ENCODE assay signal across 9 mouse cellular contexts in genomic region chr15:40169705-40170104, GRCm38 (mm10). TPM values are rescaled to one million over a fixed set of nuclear protein-coding genes. Genes with fewer than 3 reads are reported as not detected.
DNase-seq lines count a peak whose midpoint lies in the region; ATAC-seq and TF ChIP-seq lines count a peak whose summit lies in the region.
"Had no signal": no experiment of that assay in that cellular context is flagged by ENCODE, and none has a peak within 500 bp of the region (broad histone marks: within the 10 kb centered on the region; RNA-seq: fewer than 3 reads in every experiment).

No protein-coding gene starts in this region.

- DNase-seq in heart, adult 2 months, result no peak
- no peak for DNase-seq in ovary, postnatal 36 days (ENCODE audit: low spot score)
- no peak for DNase-seq in left cerebral cortex, adult 11 months (ENCODE audit: low spot score)
- no peak for DNase-seq in right cerebral cortex, postnatal 14 days

- H3K9ac ChIP-seq in heart, embryonic 16.5 days (ENCODE audit: low read length), result no peak overlapping the region
- no peak overlapping the region for H3K9ac ChIP-seq in heart, adult 2 months (ENCODE audit: low read depth, low read length)
- H3K9ac ChIP-seq in forebrain, embryonic 13.5 days, result no peak overlapping the region
- no peak overlapping the region for H3K9ac ChIP-seq in midbrain, embryonic 16.5 days (ENCODE audit: low read depth, low read length)

- TF ChIP-seq EP300 in heart, adult 2 months (IDR thresholded peaks at IDR 0.05; ENCODE audit: insufficient read depth, low read depth, low read length), result no peak

- no peaks in the 10 kb centered on the region for H3K9me3 ChIP-seq in heart, embryonic 16.5 days (replicated peaks; ENCODE audit: control insufficient read depth, low read length)
- no peaks in the 10 kb centered on the region for H3K9me3 ChIP-seq in forebrain, embryonic 13.5 days (replicated peaks)
- H3K9me3 ChIP-seq in midbrain, embryonic 16.5 days (replicated peaks; ENCODE audit: control insufficient read depth, low read length, poor library complexity, severe bottlenecking), result no peaks in the 10 kb centered on the region

- H3K27ac ChIP-seq in heart, embryonic 16.5 days (ENCODE audit: low read length), result no peak overlapping the region
- H3K27ac ChIP-seq in heart, adult 2 months, result no peak overlapping the region
- H3K27ac ChIP-seq in brown adipose tissue, adult 24 weeks (replicated peaks; ENCODE audit: low read depth, low read length), result no peak overlapping the region
- no peak overlapping the region for H3K27ac ChIP-seq in forebrain, embryonic 13.5 days
- H3K27ac ChIP-seq in midbrain, embryonic 16.5 days (ENCODE audit: low read length), result no peak overlapping the region

- WGBS in heart, embryonic 16.5 days, result 59% methylated on average over 13 of the region's 13 CpGs
- 50% methylated on average over 13 of the region's 13 CpGs for WGBS in heart, adult 2 months
- 32% methylated on average over 13 of the region's 13 CpGs for WGBS in forebrain, embryonic 13.5 days
- 20% methylated on average over 13 of the region's 13 CpGs for WGBS in midbrain, embryonic 16.5 days

- 0 out of 2 replicates have a peak, but pooled peaks have one; percentile 18 for ATAC-seq in heart, embryonic 16.5 days (replicated peaks; ENCODE audit: extremely low read depth, insufficient read depth, low FRiP score)
- ATAC-seq in forebrain, embryonic 13.5 days, result peak; percentile 74
- peak; percentile 52; the same call in 1 of the 2 replicates for ATAC-seq in midbrain, embryonic 16.5 days

- intact Hi-C loops in heart, adult 2 months (cut with DNase I), result no loop called here

- H3K4me3 ChIP-seq in heart, embryonic 16.5 days (ENCODE audit: low read length), result no peak overlapping the region
- H3K4me3 ChIP-seq in heart, adult 2 months, result no peak overlapping the region
- peak overlapping the region; percentile 30; the same call in 1 of the 2 replicates for H3K4me3 ChIP-seq in brown adipose tissue, adult 24 weeks (ENCODE audit: insufficient read depth, low read depth, low read length)
- H3K4me3 ChIP-seq in forebrain, embryonic 13.5 days, result no peak overlapping the region
- H3K4me3 ChIP-seq in midbrain, embryonic 16.5 days (ENCODE audit: low read depth, low read length), result peak overlapping the region; percentile 26

- H3K36me3 ChIP-seq in heart, embryonic 16.5 days (ENCODE audit: control insufficient read depth, insufficient read depth), result no peaks in the 10 kb centered on the region
- no peaks in the 10 kb centered on the region for H3K36me3 ChIP-seq in heart, adult 2 months (ENCODE audit: control insufficient read depth, insufficient read depth, low read length)
- no peaks in the 10 kb centered on the region for H3K36me3 ChIP-seq in forebrain, embryonic 13.5 days (ENCODE audit: poor library complexity, severe bottlenecking)
- H3K36me3 ChIP-seq in midbrain, embryonic 16.5 days (ENCODE audit: control insufficient read depth, insufficient read depth, low read length), result no peaks in the 10 kb centered on the region

- TF ChIP-seq CTCF in heart, adult 2 months (IDR thresholded peaks at IDR 0.05), result no peak

- no peaks in the 10 kb centered on the region for H3K27me3 ChIP-seq in heart, embryonic 16.5 days (ENCODE audit: control insufficient read depth, insufficient read depth, low read length)
- H3K27me3 ChIP-seq in heart, adult 2 months (ENCODE audit: control insufficient read depth, insufficient read depth, low read length), result no peaks in the 10 kb centered on the region
- no peaks in the 10 kb centered on the region for H3K27me3 ChIP-seq in forebrain, embryonic 13.5 days
- H3K27me3 ChIP-seq in midbrain, embryonic 16.5 days (ENCODE audit: control insufficient read depth, insufficient read depth, low read depth, low read length), result no peaks in the 10 kb centered on the region

- no peak for TF ChIP-seq POLR2A in heart, adult 2 months (IDR thresholded peaks at IDR 0.05; ENCODE audit: insufficient read depth, low read depth, low read length)

- peak overlapping the region; percentile 14; the same call in 1 of the 2 replicates for H3K4me2 ChIP-seq in heart, embryonic 16.5 days (ENCODE audit: low read depth, low read length)
- H3K4me2 ChIP-seq in forebrain, embryonic 13.5 days, result peak overlapping the region; percentile 46
- H3K4me2 ChIP-seq in midbrain, embryonic 16.5 days (ENCODE audit: low read length), result peak overlapping the region; percentile 37

- H3K79me2 ChIP-seq in heart, adult 2 months (replicated peaks; ENCODE audit: control insufficient read depth, insufficient read depth, low read length), result no peaks in the 10 kb centered on the region

- peaks cover 10% of the 10 kb centered on the region; the same call in 1 of the 2 replicates for H3K4me1 ChIP-seq in heart, embryonic 16.5 days (ENCODE audit: control insufficient read depth, insufficient read depth, low read length)
- H3K4me1 ChIP-seq in heart, adult 2 months (ENCODE audit: control insufficient read depth, insufficient read depth, low read length), result peaks cover 2% of the 10 kb centered on the region; the same call in 1 of the 2 replicates
- H3K4me1 ChIP-seq in brown adipose tissue, adult 24 weeks (ENCODE audit: control insufficient read depth, insufficient read depth, insufficient read length, low read length), result no peaks in the 10 kb centered on the region
- H3K4me1 ChIP-seq in forebrain, embryonic 13.5 days, result peaks cover 19% of the 10 kb centered on the region; the same call in 1 of the 2 replicates
- peaks cover 12% of the 10 kb centered on the region for H3K4me1 ChIP-seq in midbrain, embryonic 16.5 days (ENCODE audit: control insufficient read depth, insufficient read depth, low read length)

RNA-seq across cellular contexts. Expression of gene 9330182O14Rik, which starts 35.5 kb away (rescaled TPM):
- not detected in 2 replicates for polyA plus RNA-seq in heart, embryonic 16.5 days (2015; fragmentation: Nextera tagmentation; extraction: Ambion mirVana)
- not detected for total RNA-seq in heart, adult 2 months (2021)
- not detected in 2 replicates for polyA plus RNA-seq in heart, adult 2 months (2012; rRNA removed)
- not detected in 2 replicates for polyA plus RNA-seq in brown adipose tissue, adult 24 weeks (2012; ENCODE audit: insufficient read depth, insufficient read length, missing spikeins)
- polyA plus RNA-seq in forebrain, embryonic 13.5 days (2015; fragmentation: Nextera tagmentation; extraction: Ambion mirVana), result not detected in 2 replicates
- polyA plus RNA-seq in midbrain, embryonic 16.5 days (2015; fragmentation: Nextera tagmentation; extraction: Ambion mirVana), result not detected in 2 replicates
- total RNA-seq: layer of hippocampus, postnatal 14 days had no signal

Comparison
In these comparisons a context has a peak if more than half of its experiments do, and no peak if none do; other contexts are left out.
1. ATAC-seq: peak in every context shown above with its lines; median percentile 74 in forebrain, embryonic 13.5 days; 52 in midbrain, embryonic 16.5 days; 18 in heart, embryonic 16.5 days.
2. H3K4me3 ChIP-seq: peak in brown adipose tissue, adult 24 weeks (single experiment) and midbrain, embryonic 16.5 days (single experiment); none in heart, embryonic 16.5 days (single experiment), heart, adult 2 months (single experiment) and forebrain, embryonic 13.5 days (single experiment).
3. Peak in every context shown above with its lines, with median percentiles within 50 percentile points of each other: H3K4me2 ChIP-seq.